Mouse (Mus musculus): ENCODE measurements at regions not wholly inside any gene's neighbourhood (a gene's known extent, or its start where the extent isn't known, plus 50 kb on each side); places are given as distances from the start of the nearest gene placed in this dataset.

GRCm38 (mm10) chr14:25067435-25067834, 391.6 kb upstream of the Zmiz1 start:
- DNase-seq: no peak

- DNase-seq: peak; percentile 78
Observed at GRCm38 (mm10) chr14:25068430-25068829, 390.6 kb upstream of the Zmiz1 start.

DNA sequence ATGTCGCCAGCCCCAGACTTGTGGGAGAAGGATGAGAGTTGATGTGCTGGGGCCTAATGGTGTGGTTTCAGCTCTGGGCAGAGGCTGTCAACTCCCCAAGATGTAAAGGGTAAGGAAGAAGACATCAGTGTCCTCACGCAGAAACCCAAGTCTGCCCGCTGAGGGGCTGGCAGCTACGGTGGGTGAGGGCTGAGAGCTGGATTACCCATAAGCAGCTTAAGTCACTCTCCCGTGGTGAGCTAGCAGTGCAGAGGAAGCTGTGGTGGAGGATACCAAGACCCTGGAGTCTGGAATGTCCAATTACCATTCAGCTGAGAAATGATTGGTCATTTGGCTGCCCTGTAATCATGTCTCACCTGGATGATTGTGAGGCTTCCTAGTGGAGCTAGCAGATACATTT, 385.8 kb upstream of the Zmiz1 start:
- no peak for DNase-seq

DNA sequence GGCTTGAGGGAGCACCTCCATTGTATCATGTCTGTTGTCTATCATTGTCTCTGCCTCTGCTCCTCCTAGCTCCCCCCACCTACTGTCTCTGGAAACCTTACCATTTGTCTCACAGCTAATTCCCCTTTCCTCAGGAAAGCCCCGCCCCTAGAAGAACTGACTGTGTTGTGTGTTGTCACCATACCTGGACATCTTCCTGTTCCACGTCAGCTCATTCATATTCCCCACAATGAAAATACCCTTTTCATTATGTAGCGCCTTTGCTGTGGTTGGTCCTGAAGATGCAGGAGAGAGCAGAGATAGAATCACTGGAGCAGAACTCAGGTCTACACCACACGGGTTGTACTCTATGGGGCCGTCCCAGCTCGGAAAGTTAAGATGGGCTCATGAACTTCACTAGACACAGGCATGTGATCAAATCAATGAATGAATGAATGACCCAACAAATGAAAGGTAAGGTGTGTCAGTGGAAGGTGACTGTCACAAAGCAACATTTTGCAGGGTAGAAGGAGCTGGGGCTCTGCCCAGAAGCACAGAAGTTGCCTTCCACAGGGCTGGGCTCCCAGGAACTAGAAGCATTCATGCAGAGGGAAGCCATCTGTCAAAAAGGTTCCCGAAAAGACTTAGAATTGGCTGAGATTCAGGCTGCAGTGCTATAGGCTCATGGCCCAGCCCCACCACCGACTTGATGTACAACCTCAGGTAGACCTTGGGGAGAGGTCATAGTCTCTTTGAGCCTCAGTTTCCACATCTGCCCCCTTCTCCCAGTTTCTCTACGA, 384.8 kb upstream of the Zmiz1 start:
- no peak for DNase-seq

- no peak for DNase-seq
Observed at GRCm38 (mm10) chr14:25074891-25075290, 384.1 kb upstream of the Zmiz1 start.

DNA sequence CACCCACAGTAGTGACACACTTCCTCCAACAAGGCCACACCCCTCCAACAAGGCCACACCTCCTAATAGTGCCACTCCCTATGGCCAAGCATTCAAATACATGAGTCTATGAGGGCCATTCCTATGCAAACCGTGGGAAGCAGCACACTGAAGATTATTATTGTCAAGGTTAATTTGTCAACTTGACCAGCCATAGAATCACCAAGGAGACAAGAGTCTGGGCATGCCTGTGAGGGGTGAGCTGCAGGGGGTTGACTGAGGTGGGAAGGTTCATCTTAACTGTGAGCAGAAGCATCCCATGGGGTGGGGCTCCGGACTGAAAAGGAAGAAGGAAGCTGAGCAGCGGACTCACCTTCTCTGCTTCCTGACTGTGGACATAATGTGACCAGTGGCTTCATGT, 378.6 kb upstream of the Zmiz1 start:
- no peak for DNase-seq

DNA sequence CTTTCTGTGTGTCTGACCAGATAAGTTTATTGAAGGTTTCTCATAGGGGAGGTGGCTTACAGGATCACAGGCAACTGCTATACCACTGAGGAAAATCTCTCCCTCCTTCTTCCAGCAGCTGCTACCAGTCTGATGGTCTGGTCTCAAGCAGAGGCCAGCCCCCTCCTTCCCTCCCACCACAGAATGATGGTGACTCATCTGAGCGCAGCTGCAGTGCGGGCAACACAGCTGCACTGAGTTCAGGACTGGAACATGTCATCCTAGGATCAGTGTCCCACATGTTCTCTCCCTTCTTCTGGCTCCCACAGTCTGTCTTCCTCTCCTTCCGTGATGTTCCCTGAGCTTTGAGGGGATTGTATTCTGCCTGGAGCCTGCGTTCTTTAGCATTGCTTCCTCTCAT, 375.1 kb upstream of the Zmiz1 start:
- DNase-seq: no peak

- DNase-seq: no peak
Observed at GRCm38 (mm10) chr14:25096786-25097185, 362.2 kb upstream of the Zmiz1 start.

GRCm38 (mm10) chr14:25105391-25105790, 353.6 kb upstream of the Zmiz1 start:
- no peak for DNase-seq

- DNase-seq: no peak
Observed at GRCm38 (mm10) chr14:25106451-25106850, 352.5 kb upstream of the Zmiz1 start.

GRCm38 (mm10) chr14:25108101-25108652, 350.8 kb upstream of the Zmiz1 start:
- peak; percentile 25 for DNase-seq

GRCm38 (mm10) chr14:25108701-25109290, 350.2 kb upstream of the Zmiz1 start:
- DNase-seq: peak; percentile 42

- no peak for DNase-seq
Observed at GRCm38 (mm10) chr14:25109691-25110090, 349.3 kb upstream of the Zmiz1 start.

DNA sequence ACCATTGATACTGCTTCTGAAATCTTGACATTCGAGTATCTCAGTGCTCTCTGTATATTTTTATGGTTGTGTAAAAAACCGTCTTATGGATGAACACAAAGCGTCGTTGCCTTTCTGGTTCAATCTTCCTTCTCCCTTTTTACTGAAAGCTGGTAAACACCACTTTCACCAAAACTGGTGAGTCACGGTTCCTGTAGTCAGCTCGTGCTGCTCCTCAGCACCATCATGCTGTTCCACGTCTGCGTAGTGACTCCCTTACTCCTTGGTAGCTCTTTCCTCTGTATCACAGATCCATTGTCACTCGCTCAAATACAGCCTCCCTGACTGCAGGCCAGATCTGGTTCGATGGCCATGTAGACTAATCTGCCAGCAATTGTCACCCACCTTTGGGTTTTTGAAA, 346.2 kb upstream of the Zmiz1 start:
- no peak for DNase-seq

DNA sequence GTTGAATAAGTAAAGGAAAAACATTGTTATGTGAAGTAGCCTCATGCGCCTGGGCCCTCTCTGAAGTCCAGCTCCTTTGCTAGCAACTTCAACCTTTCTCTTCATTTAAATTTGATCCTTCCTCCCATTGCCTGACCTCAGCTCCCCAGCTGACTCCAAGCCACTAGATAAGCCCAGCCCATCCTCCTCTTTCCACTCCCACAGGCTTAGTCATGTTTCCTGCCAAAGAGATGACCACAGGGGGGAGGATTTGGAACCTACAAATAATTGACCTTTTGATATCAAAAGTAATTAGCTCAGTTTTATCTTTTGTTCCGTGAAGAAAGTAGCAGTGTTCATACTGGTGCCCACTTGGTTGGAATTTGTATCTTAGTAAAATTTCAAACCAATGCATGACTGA, 345.7 kb upstream of the Zmiz1 start:
- DNase-seq: peak; percentile 29

DNA sequence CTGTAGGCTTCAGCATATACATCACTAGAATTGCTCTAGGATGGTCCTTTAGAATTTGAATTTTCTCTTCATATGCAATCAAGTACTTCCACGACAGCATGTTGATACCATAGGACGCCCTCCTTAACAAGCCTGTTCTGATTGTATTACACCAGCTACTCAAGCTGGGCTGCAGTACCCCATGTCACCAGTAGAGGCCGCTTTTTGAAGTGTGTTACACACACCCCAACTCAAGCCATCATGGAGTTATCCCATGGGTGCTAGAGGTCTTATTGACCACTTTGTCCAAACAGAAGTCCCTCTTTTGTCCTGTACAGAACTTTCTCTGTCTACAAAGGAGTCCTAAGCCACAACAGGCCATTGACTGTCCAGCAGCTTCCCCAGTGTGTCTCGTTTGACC, 342.6 kb upstream of the Zmiz1 start:
- peak; percentile 88 for DNase-seq

DNA sequence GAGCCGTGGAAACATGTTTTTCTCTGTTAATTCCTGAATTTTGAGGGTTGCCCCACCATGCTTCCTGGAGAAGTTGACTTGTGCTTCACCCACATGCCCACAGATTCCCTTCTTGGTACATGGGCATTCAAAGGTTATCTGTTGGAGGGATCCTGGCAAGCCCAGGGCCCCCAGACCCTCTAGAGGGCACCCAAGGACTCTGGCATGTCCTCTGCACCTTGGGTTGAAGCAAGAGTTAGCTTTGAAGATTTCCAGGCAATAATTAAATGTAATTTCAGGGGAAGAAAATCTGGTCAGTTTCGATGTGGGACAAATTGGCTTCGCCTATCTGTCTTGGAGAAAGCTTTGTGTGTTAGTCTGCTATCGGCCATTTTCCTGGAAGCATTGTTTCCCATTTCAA, 339.0 kb upstream of the Zmiz1 start:
- DNase-seq: no peak

DNA sequence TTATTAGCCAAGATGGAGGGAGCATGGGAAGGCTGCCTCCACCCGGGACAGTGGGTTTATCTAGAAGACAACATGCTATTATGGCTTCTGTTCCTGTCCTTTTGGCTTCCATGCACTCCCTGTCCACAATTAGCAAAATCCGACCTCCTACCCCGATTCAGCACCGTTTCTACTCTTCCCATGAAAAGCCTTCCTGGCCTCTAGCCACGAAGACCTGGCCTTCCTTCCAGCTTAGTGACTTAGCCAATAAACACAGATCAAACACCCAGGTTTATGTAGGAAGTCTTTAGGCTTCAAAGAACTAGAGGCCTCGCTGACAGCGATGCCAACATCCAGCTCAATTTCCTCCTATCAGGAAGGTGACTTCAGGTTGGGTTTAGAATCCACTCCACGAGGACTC, 338.5 kb upstream of the Zmiz1 start:
- no peak for DNase-seq

- DNase-seq: peak; percentile 33
Observed at GRCm38 (mm10) chr14:25122971-25123535, 335.9 kb upstream of the Zmiz1 start.

DNA sequence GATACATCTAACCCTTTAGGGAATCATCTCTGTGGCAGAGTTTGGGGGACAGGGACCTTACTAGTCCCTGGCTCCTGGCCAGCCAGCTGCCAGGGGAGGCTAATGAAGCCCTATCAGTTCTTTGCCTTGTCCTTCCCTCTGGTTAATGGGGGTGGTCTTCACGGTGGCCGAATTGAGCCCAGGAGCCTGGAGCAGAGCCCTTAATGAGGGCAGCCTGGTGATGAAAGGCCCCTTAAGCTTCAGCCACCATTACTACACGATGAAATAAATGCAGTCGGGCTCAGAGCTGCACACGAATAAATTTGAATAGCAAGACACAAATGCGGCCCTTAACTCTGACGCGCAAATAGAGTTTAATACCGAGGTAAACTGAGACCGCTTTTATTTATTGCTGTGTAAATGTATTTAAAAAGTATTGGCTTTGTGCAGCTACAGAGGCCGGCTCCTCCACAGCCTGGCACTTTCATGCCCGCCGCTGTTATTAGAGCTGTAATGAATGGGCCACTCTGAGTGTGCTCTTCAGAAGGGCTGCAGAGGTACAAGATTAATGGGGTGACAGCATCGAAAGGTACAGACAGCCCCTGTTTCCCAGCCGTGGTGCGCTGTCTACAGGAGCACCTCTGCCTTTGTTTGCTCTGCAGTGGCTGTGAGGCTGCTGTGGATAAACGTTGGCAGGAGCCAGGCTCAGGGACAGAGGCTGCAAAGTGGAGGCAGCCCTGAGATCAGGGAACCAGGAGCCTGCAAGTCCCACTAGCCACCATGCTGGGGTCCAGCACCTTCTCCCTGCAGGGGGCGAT, 335.2 kb upstream of the Zmiz1 start:
- DNase-seq: no peak

- DNase-seq: no peak
Observed at GRCm38 (mm10) chr14:25126544-25126943, 332.4 kb upstream of the Zmiz1 start.

DNA sequence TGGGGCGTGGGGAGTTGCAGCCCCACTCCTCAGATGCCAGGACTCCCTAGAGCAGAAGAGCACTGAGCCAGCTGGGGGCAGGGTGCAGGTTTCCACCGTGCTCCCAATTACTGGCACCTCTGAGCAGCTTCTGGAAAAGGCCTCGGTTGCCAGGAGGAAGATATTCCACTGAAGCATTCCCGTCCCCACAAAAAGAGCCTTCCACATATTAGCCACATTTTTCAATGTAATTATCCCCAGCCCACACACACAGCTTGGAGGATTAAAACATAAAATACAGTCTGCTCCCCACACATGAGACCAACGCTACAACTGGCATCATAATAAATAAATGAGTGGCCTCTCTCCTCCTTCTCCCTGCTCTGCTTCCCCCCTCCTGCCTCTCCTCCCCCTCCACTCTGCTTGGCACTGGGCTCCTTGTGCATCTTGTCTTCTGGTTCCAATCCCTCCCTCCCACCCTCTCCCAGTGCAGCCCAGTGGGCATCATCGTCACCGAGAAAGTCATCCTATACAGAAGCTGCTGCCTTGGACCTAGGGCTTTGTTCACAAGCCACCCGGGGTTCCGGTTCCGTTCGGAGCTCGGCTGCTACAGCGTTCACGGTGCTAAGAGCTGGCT, 331.3 kb upstream of the Zmiz1 start:
- no peak for DNase-seq
